Mouse (Mus musculus) liver, adult 2 months (tissue): Measurements from ENCODE around the gene Osbpl5. TPM values are rescaled to one million over a fixed set of nuclear protein-coding genes. Genes with fewer than 3 reads are reported as not detected.

ENCODE experiments used
- DNase-seq: peaks from one replicate; pipeline ENCODE4 v3.0.0-alpha.2; 2011; ENCODE audit warnings: low read depth, low spot score; ENCODE audit errors: extremely low read depth
- H3K27ac ChIP-seq: fragments of 200-500 bp; replicated peaks from 2 replicates; pipeline ENCODE4 v1.5.1; 2012; ENCODE audit warnings: low read depth, mild to moderate bottlenecking, control low read depth, inconsistent platforms, low read length; ENCODE audit not compliant: insufficient read depth
- H3K27me3 ChIP-seq: fragments of 200-500 bp; 2 replicates; pipeline ENCODE4 v1.6.1; 2012; ENCODE audit warnings: mild to moderate bottlenecking, moderate library complexity, low read length, inconsistent platforms; ENCODE audit not compliant: control insufficient read depth, insufficient read depth
- H3K36me3 ChIP-seq: fragments of 200-500 bp; 2 replicates; pipeline ENCODE4 v1.6.1; 2012; ENCODE audit warnings: low read length, inconsistent platforms; ENCODE audit not compliant: control insufficient read depth, insufficient read depth
- H3K4me1 ChIP-seq: fragments of 200-500 bp; 2 replicates; pipeline ENCODE4 v1.6.1; 2011; ENCODE audit warnings: low read length; ENCODE audit not compliant: control insufficient read depth, insufficient read depth
- H3K4me3 ChIP-seq: fragments of 200-500 bp; 2 replicates; pipeline ENCODE4 v1.5.1; 2011; ENCODE audit warnings: low read depth, mild to moderate bottlenecking, control low read depth, low read length, moderate library complexity; ENCODE audit not compliant: insufficient read depth
- H3K79me2 ChIP-seq: fragments of 200-500 bp; 2 replicates; pipeline ENCODE4 v1.6.1; 2012; ENCODE audit warnings: inconsistent platforms, mild to moderate bottlenecking, low read length, moderate library complexity; ENCODE audit not compliant: control insufficient read depth, insufficient read depth
- H3K9ac ChIP-seq: fragments of 200-500 bp; 2 replicates; pipeline ENCODE4 v1.6.1; 2012; ENCODE audit warnings: low read depth, mild to moderate bottlenecking, control low read depth, inconsistent platforms, low read length
- CTCF ChIP-seq: fragments of 200-500 bp; IDR thresholded peaks from 2 replicates; pipeline ENCODE4 v1.5.1; 2011; ENCODE audit warnings: low read depth, low read length, control low read depth
- POLR2A ChIP-seq: fragments of 200-500 bp; IDR thresholded peaks from 2 replicates; pipeline ENCODE4 v1.6.1; 2011; ENCODE audit warnings: low read length, control low read depth; ENCODE audit not compliant: insufficient read depth; ENCODE audit errors: extremely low read depth
- WGBS: fragments of 180-500 bp; shearing (Covaris S2); methylation state at CpG from one replicate; pipeline ENCODE4 v1.1.7; 2018; 5-methylcytosine and 5-hydroxymethylcytosine counted together
- polyA plus RNA-seq: library from polyadenylated mRNA; depleted of rRNA; stranded (reverse); fragments of >200 nt; gene quantifications from 2 replicates; pipeline ENCODE4 v1.2.3, GENCODE M21; 2012
- total RNA-seq: library from RNA; depleted of rRNA; stranded (reverse); fragments of >200 nt; gene quantifications from 2 replicates; pipeline ENCODE4 v1.2.3, GENCODE M21; 2014

Gene Osbpl5
- total and polyA plus RNA-seq, 2 experiments, result 2.7 to 3.8 TPM

- Histone ChIP-seq H3K9ac (no peak overlapping the region), H3K27me3 (no peaks in the 10 kb centered on the region), H3K36me3 (no peaks in the 10 kb centered on the region), H3K79me2 (no peaks in the 10 kb centered on the region), H3K4me1 (peaks cover 41% of the 10 kb centered on the region), H3K27ac (no peak overlapping the region), H3K4me3 (no peak overlapping the region)
- 68% methylated on average over 3 of the region's 3 CpGs for WGBS
- no peak for TF ChIP-seq CTCF
- TF ChIP-seq POLR2A, result no peak
- no peak for DNase-seq
Measured at GRCm38 (mm10) chr7:143752606-143753005, 4.2 kb downstream of the Osbpl5 start.

DNA sequence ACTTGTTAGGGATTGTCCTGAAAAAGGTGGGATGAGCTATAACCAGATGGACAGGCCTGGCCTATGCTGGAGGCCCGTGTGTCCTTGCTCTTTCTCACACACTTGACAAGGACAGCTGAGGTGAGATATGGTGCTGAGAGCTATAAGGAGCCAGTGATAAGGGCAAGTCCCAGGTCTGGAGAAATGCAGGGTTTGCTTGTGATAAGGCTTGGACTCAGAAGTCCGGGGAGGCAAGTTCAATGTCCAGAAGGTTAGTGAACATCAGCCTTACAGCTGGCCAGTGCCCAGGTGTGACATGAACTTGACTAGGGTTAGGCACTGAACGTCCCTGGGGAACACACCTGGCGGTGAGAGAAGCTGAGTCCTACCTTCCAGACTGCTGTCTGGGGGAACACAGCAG is 4.7 kb downstream of the Osbpl5 start:
- Histone ChIP-seq H3K27me3 (no peaks in the 10 kb centered on the region), H3K4me3 (no peak overlapping the region), H3K9ac (no peak overlapping the region), H3K36me3 (no peaks in the 10 kb centered on the region), H3K27ac (no peak overlapping the region), H3K4me1 (peaks cover 39% of the 10 kb centered on the region), H3K79me2 (no peaks in the 10 kb centered on the region)
- DNase-seq, result peak; percentile 95
- TF ChIP-seq POLR2A (no peak), CTCF (peak; percentile 30; the same call in 1 of the 2 replicates)
- 16% methylated on average over 4 of the region's 4 CpGs for WGBS

GRCm38 (mm10) chr7:143751380-143751779 is 5.4 kb downstream of the Osbpl5 start:
- Histone ChIP-seq H3K4me1 (peaks cover 38% of the 10 kb centered on the region), H3K27ac (no peak overlapping the region), H3K9ac (no peak overlapping the region), H3K27me3 (no peaks in the 10 kb centered on the region), H3K79me2 (no peaks in the 10 kb centered on the region), H3K4me3 (no peak overlapping the region), H3K36me3 (no peaks in the 10 kb centered on the region)
- WGBS, result 15% methylated on average over 1 of the region's 1 CpGs
- no peak for TF ChIP-seq CTCF
- DNase-seq, result peak; percentile 96

DNA sequence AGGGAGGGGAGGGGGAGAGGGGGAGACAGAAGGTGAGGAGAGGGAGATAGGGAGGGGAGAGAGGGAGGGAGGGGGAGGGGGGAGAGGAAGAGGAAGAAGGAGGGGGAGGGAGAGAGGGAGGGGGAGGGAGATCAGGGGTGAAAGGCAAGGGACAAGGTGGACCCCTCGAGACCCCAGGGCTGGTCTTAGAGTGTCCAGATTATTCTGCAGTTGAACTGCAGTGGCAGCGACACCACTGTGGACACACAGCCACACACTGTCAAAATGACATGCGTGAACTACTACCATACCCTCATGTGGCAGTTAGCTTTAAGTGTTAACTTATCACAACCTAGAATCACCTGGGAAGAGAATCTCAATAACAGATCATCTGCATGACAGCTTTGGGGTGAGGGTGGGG is 7.7 kb downstream of the Osbpl5 start:
- H3K4me1 ChIP-seq, result peaks cover 22% of the 10 kb centered on the region
- H3K79me2 ChIP-seq, result no peaks in the 10 kb centered on the region
- H3K36me3 ChIP-seq, result no peaks in the 10 kb centered on the region
- WGBS, result 78% methylated on average over 3 of the region's 3 CpGs
- no peak for DNase-seq
- H3K9ac ChIP-seq, result no peak overlapping the region
- no peaks in the 10 kb centered on the region for H3K27me3 ChIP-seq
- TF ChIP-seq POLR2A, result no peak
- no peak for TF ChIP-seq CTCF
- H3K4me3 ChIP-seq, result no peak overlapping the region
- H3K27ac ChIP-seq, result no peak overlapping the region

GRCm38 (mm10) chr7:143748041-143748868 is 8.5 kb downstream of the Osbpl5 start:
- DNase-seq, result peak; percentile 95
- Histone ChIP-seq H3K27me3 (no peaks in the 10 kb centered on the region), H3K9ac (no peak overlapping the region), H3K79me2 (no peaks in the 10 kb centered on the region), H3K4me3 (no peak overlapping the region), H3K36me3 (no peaks in the 10 kb centered on the region), H3K4me1 (peaks cover 22% of the 10 kb centered on the region), H3K27ac (no peak overlapping the region)
- 3% methylated on average over 16 of the region's 16 CpGs for WGBS
- TF ChIP-seq CTCF (peak; percentile 94), POLR2A (no peak)

DNA sequence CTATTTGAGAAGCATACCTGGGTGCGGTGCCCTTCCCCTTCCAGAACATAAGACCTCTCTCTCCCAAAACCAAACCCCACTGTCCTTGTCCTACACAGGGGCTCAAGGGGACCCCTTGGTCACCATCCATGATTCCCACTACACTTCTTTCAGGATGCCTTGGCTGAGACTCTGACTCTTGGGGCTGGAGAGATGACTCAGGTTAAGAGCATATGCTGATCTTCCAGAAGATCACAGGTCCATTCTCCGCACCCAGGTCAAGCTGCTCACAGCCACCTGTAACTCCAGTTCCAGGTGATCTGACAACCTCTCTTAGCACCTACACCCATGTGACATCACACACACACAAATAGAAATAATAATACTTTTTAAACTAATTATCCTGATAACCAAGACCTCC is 16.1 kb downstream of the Osbpl5 start:
- 34% methylated on average over 2 of the region's 2 CpGs for WGBS
- Histone ChIP-seq H3K27me3 (no peaks in the 10 kb centered on the region), H3K9ac (no peak overlapping the region), H3K4me1 (no peaks in the 10 kb centered on the region), H3K36me3 (no peaks in the 10 kb centered on the region), H3K4me3 (peak overlapping the region; percentile 59; the same call in 1 of the 2 replicates), H3K79me2 (no peaks in the 10 kb centered on the region), H3K27ac (no peak overlapping the region)
- no peak for DNase-seq
- TF ChIP-seq POLR2A (no peak), CTCF (no peak)
